Mouse (Mus musculus): ENCODE results near the gene Srsf7.
"Not testable (repeated sequence)": the region's sequence is repeated elsewhere in the genome, so short reads cannot be mapped to it uniquely, and the experiment has no call there.

Srsf7 gene

DNA sequence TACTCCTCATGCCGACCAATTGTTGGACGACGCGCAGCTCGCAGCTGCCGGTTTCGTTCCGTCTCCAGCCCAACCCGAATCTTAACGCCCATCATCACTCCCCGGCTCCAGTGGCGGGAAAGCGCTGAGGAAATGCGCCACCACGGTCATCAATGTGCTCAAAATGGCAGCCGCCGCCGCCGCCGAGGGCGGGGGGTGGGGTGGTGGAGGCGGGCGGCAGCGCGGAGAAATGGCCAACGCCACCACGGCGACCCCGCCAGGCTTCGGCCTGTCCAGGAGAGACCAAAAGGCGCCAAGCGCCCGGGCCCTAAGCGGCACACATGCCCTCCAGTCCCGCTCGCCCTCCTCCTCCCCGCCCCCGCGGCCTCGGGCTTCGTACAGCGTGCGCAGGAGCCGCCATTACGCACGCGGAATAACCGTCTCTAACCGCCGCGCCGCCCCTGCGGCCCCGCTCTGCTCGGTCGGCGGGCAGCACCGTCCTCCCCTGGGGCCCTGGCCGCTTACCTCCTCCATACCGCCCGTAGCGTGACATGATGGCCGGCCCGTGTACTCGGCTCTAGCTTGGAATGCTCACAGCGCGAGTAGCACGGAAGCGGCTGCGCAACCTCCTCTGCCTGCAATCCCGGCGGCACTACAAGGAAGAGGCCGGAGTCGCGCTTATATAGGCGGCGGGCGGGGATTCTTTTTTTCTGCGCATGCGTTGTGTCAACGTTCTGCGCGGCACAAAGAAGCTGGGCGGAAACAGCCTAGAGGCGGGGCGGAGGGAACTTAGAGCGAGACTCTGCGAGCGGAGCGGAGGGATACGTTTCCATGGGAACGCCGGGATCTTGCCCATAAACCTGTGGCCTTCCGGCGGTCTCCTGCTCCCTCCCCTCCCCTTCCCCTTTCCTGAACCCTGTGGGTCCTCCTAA is at the start of gene Srsf7, which contains the start of gene Ttc39d:
Srsf7 (minus strand) TSS at position 637 of the 911 bp plus-strand sequence.
Ttc39d (plus strand) TSS at position 790 of the 911 bp plus-strand sequence.
- peak; percentile 98 to 99 for DNase-seq (ENCODE audit: low spot score in 2 of 2)

DNA sequence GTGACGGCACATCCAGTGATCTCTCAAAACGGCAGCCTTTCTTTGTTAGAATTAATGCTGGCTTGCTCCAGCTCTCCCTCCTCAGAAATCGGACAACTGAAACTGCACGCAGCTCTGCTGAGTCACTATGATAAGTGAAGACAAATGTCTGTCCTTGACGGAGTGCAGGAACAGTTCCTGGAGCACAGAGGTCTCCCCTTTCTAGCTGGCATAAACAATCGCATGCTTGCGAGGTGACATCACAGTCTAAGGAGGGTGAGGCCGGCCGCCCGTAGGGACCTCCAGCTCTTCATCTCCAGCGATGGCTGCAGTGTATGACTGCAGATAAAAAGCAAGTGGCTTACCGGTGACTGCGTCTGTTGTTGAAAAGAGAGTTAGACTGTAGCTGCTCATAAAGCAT is 48.1 kb upstream of the Srsf7 start:
- DNase-seq (ENCODE audit: low spot score in 2 of 2) = no peak

DNA sequence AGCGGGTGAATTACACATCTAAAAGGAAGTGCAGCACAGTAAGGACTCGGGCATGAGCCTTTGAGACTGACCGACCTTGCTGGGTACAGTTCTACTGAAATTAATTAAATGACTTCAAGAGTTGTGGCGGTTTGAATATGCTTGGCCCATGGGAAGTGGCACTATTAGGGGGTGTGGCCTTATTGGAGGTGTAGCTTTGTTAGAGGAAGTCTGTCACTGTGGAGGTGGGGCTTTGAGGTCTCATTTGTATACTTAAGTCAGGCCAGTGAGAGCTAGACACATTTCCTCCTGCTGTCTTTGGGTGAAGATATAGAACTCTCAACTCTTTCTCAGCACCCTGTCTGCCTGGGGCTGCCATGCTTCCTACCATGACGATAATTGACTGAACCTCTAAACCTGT is 47.3 kb upstream of the Srsf7 start:
- DNase-seq (ENCODE audit: low spot score in 2 of 2) = no peak

DNA sequence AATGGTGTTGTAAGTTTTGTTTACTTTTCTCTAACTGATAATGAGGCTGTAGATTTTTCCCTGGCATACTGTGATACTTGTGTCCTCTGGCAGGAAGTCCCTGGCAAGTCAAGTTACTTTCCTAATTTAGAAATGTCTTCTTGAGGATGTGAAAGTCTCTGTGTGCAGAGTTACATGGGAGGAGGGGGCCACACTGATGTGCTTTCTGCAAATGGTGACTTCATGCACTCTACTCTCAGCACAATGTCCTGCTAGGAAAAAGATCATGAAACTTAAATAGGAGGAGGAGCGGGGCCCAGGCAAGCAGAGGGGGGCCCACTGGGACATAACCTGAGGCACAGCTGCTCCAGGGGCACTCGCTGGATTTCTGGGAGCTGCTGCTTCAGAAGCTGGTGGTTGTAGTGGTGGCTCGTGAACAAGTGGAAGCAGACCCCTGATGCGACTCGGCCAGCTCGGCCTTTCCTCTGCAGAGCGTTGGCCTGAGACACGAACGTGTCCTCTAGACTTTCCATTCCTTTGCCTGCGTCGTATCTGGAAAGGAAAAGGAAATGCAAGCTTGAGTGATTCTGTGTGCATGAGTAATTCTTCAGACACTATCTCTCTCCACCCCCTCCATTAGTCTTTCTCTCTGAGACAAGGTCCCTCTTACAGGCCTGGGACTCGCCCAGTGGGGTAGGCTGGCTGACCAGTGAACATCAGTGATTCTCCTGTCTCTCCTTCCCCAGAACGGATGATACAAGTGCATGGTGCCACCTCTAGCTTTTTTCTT is 45.8 kb upstream of the Srsf7 start:
- no peak for DNase-seq (ENCODE audit: low spot score in 2 of 2)

DNA sequence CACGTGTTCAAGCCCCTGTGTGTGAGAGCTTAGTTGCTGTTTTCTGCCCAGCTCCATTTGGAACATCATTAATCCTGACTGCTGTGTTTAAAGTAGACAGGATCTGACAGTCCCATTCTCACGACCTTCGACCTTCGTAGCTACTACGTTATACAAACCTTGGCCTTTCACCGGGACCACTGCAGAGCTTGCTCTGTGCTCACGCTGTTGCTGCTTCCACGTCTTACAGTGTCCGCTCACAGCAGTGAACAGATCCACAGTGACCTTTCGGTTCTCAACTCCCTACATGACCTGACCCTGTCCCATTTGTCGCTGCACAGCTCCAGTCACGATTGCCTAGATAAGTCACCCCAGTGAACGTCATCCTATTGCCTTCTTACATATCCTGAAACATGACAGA is 36.0 kb upstream of the Srsf7 start:
- no peak for DNase-seq (ENCODE audit: low spot score in 2 of 2)

DNA sequence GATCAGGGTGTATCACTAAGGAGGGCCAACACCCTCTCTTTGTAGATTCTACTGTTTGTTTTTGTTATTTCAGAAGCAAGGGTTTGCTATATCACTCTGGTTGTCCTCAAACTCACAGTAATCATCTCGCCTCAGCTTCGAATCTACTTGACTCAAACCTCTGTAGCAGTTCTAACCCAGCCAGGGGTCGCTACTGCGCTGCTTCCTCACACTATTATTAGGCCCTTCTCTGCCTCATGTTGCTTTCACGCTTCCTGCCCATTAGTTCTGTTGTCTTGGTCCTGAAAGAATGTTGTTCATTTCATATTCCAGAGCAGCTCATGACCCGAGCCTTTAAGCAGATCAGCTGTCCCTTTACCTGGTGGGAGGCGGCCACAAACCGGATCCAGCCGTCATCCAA is 34.5 kb upstream of the Srsf7 start:
- DNase-seq (ENCODE audit: low spot score in 2 of 2) = no peak

DNA sequence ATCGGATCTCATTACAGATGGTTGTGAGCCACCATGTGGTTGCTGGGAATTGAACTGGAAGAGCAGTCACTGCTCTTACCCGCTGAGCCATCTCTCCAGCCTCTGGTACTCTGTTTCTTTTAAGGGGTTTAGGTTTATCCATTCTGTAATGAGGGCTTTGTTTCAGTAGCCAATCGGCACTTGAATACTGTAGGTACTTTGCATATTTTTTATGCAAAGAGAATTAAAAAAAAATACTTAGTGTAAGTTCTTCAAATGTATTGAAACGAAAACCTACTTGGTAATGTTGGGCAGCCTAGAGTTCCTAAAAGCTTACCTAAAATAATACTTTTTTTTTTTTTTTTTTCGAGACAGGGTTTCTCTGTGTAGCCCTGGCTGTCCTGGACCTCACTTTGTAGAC is 30.4 kb upstream of the Srsf7 start:
- no peak for DNase-seq (ENCODE audit: low spot score in 2 of 2)

DNA sequence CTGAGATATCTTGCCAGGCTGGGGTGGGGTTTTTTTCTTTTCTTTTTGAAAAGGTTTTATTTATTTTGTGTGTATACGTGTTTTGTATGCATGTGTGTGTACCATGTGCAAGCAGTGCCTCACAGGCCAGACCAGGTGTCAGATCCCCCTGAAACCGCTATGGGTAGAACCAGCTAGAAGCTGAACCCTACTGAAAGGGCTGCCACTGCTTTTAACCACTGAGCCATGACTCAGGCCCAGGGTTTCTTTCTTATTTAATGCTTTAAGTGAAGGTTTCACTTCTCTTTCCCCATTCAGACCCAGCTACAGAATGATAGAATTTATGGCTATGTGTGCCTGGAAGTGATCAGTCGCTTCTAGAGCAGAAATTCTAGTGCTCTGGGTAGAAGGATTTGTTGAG is 29.7 kb upstream of the Srsf7 start:
- DNase-seq (ENCODE audit: low spot score in 2 of 2) = no peak

DNA sequence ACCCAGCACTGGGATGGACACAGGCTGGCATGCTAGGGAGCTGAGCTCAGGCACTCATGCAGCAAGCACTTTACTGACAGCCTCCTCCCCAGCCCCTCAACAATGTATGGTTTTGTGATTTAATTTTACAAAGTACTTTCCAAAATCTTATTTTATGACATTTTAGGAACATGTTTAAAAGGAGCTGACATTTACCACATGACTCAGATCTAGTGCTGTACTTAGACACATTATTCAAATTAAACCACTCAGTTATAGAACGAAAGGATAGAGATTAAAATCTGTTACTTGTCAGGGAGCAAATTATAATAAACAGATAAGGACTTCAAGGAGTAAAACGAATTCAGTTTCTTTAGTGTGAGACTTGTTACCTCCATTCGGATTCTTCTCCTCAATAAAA is 28.4 kb upstream of the Srsf7 start:
- DNase-seq (ENCODE audit: low spot score in 2 of 2) = peak in 1 of 2 experiments; percentile 26

DNA sequence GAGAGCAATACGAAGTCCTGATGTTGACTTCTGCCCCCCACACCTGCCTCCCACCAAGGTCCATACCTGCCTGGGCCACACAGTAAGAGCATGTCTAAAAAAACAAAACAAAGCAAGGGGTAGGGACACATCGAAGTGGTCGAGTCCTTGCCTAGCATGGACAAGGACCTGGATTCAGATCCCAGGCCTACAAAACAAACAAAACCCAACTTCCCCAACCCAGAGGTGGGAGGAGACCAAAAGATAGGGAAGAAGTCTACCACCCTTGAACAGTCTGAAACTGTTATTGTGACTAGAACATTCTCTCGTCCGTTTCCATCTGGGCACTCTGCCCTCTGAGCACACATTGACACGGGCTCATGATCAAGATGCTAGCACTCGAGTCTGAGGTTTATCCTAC is 27.3 kb upstream of the Srsf7 start:
- no peak for DNase-seq (ENCODE audit: low spot score in 2 of 2)

DNA sequence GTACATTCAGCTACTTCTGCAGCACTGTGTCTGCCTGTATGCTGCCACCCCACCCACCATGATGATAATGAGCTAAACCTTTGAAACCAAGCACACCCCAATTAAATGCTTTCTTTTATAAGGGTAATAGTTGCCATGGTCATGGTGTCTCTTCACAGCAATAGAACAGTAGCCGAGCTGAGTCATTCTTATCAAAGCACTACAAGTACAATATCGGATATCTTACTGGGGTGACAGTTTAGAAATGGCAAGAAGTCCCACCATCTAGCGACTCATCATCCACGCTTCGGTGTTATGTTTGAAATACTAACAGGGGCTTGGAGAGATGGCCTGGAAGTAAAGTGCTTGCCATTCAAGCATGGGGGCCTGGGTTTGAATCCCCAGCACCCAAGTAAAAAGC is 26.7 kb upstream of the Srsf7 start:
- DNase-seq (ENCODE audit: low spot score in 2 of 2) = no peak

DNA sequence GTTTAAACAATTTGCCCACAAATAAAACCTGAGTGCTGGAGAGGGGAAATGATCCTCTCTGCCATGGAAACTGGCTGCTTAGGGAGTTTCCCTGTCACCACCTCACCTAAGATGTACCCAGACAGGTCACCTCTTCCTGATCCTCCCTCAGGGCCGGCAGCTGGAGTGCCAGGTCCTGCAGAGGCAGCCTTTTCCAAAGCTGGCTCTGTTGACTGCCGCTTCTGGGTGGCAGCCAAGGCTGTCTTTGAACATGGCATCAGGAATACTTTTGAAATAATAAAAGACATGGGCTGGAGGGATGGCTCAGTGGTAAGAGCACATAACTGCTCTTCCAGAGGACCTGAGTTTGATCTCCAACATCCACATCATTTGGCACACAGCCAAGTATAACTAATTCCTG is 22.3 kb upstream of the Srsf7 start:
- DNase-seq (ENCODE audit: low spot score in 2 of 2) = no peak

DNA sequence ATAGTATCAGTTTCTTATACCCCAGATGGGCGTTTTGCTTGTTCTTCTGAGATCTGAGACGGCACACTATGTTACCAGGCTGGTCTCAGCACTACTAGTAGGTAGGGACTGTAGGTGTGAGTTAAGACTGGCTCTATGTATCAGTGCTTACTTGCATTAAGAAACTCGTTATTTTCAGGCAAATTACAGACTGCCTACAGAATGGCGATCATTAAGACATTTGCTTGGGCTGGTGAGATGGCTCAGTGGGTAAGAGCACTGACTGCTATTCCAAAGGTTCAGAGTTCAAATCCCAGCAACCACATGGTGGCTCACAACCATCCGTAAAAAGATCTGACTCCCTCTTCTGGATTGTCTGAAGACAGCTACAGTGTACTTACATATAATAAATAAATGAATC is 18.0 kb upstream of the Srsf7 start:
- DNase-seq (ENCODE audit: low spot score in 2 of 2) = not testable (repeated sequence)

DNA sequence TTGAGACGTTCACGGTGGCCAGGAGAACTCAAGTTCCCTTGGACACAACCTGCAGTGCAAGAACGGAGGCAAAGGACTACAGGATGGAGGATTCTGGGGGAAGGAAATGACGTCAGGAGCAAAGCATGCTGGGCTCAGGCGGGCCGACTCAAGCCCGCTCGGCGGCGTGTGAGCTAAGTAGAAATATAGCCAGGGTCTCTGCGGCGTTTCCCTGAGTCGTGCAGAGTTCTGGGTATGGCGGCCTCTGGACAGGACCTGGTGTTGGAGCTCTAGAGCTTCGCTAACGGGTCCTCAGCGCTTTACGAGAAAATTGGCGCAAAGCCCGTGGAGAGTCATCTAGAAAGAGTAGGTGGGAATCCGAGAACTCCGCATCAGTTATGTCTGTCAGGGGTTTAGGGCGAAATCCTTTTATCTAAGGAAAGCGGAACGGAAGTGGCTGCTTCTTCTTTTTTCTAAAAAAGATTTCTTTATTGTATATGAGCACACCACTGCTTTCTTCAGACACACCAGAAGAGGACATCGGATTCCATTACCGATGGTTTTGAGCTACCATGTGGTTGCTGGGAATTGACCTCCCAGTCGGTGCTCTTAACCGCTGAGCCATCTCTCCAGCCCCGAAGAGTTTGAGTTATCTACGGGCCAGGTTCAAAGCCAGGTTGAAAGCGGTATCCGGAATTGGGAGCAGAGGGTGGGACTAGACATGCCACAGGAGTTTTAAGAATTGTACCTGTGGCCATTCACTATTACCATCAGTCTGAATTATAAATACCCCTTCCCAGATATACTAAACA is 17.4 kb upstream of the Srsf7 start, which contains the start of gene Gemin6:
Gemin6 (plus strand) TSS at position 116 of the 791 bp plus-strand sequence.
- DNase-seq (ENCODE audit: low spot score in 2 of 2) = peak; percentile 89 to 93

DNA sequence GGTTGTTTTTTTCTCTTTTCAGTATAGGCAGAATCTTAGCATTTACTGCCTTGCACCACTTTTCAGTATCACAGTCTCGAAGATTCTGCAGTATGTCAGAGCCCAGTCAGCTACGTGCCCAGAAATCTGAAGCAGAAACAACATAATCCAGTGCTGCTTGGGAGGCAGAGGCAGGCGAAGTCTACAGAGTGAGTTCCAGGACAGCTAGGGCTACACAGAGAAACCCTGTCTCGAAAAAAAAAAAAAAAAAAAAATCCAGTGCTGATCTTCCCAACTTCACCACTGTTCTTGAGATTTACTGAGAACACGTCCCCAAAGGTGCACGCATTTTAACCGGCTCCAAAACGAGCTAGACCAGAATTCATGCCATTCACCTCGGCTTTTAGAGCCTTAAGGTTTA is 16.7 kb upstream of the Srsf7 start:
- no peak for DNase-seq (ENCODE audit: low spot score in 2 of 2)

DNA sequence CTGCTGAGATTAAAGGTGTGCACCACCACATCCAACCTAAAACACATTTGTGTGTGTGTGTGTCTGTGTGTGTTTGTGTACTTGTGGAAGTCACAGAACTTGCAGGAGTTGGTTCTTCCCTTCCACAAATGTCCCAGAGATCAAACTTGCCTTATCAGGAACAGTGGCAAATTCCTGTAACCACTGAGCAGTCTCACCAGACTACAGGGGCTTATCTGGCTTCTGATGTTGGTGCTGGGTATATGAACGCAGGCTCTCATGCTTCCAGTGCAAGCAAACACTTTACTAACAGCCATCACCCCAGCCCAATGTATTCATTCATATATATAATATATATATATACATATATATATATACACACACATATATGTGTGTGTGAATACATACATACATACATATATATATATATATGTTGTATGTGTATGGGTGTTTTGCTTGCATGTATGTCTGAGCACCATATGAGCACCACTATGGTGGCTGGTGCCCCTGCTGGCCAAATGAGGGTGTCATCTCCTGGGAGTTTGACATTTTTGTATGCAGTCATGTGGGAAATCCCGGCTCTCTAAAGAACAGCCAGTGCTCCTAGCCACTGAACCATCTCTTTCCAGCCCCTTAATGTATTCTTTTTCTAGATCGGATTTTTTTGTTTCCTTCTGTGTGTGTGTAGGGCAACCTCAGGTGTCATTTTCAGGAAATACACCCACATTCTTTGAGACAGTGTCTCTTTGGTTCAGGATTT is 15.0 kb upstream of the Srsf7 start:
- no peak for DNase-seq (ENCODE audit: low spot score in 2 of 2)

DNA sequence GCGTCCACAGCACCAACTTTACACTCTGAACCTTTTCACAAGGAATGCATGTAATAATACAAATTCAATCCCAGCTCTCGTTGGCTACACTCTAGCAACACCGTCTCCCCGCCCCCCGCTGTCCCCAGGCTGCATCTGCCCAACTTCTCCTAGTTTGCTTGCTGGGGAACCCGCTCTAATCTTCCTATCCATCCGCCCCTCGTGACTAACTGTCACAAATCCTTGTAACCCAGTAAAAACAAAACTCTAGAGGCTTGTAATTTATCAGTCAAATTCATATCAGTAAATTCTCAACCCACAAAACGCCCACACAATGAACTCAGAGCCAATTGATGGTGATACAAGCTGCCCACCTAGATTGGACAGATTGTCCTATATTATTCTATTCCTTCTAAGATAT is 14.1 kb upstream of the Srsf7 start:
- no peak for DNase-seq (ENCODE audit: low spot score in 2 of 2)

DNA sequence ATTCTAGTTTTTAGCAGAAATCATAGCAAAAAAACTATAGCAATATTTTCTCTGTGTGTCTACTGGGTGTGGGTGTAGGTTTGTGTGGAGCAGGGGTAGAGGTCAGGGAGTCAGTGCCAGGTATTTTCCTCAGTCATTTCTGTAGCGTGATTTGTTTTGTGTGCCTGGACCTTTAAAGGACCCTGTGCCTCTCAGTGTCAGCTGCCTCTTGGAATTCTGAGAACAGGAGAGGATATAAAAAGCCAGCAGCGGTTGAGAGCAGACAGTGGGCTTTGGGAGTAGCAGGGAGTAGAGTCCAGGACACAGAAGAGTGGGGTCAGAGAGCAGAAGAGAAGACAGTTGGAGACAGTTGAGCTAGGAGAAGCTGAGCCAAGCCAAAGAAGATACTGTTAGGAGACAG is 13.0 kb upstream of the Srsf7 start:
- DNase-seq (ENCODE audit: low spot score in 2 of 2) = no peak

DNA sequence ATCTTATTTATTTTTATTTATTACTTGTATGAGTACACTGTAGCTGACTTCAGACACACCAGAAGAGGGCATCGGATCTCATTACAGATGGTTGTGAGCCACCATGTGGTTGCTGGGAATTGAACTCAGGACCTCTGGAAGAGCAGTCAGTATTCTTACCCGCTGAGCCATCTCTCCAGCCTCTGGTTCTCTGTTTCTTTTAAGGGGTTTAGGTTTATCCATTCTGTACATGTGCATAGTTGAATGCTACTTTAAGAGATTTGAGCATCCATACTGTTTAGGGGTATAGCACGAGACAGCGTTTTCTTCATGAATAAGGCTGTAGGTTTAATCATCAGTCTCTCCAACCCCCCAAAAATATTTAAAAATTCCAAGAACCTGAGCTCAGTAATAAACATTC is 6.9 kb upstream of the Srsf7 start:
- DNase-seq (ENCODE audit: low spot score in 2 of 2) = not testable (repeated sequence)

DNA sequence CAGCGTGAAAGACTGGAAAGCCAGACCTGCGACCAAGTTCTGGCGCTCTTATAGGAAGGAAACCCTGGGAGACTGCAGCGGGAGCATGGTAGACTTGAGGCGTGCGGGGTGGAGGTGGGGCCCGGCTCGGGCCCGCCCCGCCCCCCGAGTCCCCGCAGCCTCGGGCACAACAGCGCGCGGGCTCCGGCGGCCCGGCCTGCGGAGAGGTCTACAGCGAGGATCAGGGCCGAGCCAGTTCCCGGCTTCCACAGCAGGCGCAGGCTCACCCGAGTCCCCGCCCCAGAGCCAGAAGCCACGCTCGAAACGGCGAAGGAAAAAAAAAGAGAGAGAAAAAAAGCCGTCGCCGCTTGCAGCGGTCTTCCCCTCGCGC is 821 bp downstream of the Srsf7 start:
- DNase-seq (ENCODE audit: low spot score in 2 of 2) = no peak

DNA sequence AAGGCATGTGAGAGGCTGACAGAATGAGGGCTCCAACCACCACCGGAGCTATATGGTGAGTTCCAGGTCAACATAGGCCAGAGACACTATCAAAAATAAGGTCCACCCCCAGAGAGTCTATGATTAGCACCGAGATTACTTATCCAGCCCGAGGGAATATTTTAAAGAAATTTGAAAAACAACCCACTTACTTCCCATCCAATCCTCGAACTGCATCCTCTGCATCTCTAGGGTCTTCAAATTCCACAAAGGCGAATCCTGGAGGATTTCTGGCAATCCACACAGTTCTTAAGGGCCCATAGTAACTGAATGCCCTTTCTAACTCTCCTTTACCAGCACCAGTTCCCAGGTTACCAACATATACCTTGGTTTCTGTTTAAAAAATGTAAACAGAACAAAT is 1.4 kb downstream of the Srsf7 start:
- DNase-seq (ENCODE audit: low spot score in 2 of 2) = no peak

Measured in frontal cortex, postnatal 36 days (tissue).